Mouse (Mus musculus) kidney, embryonic 16.5 days (tissue): ENCODE results near the gene Inafm2. TPM values are rescaled to one million over a fixed set of nuclear protein-coding genes. Genes with fewer than 3 reads are reported as not detected.

Experiments
- ATAC-seq: fragments of 200-750 bp; cut with Nextera tagmentation; 2 replicates; pipeline ENCODE4 v1.8.0; 2017; ENCODE audit warnings: moderate TSS enrichment; ENCODE audit not compliant: low FRiP score, low TSS enrichment
- H3K27ac ChIP-seq: fragments of 300-500 bp; sonication (generic); 2 replicates; pipeline ENCODE4 v1.5.1; 2014; ENCODE audit warnings: low read length
- H3K27me3 ChIP-seq: fragments of 300-500 bp; sonication (generic); 2 replicates; pipeline ENCODE4 v1.6.1; 2014; ENCODE audit warnings: low read length, control low read depth, mixed read lengths; ENCODE audit not compliant: insufficient read depth
- H3K36me3 ChIP-seq: fragments of 300-500 bp; sonication (generic); 2 replicates; pipeline ENCODE4 v1.6.1; 2014; ENCODE audit warnings: low read length, control low read depth, mixed read lengths; ENCODE audit not compliant: insufficient read depth
- H3K4me1 ChIP-seq: fragments of 300-500 bp; sonication (generic); 2 replicates; pipeline ENCODE4 v1.6.1; 2014; ENCODE audit warnings: low read length, control low read depth, mixed read lengths; ENCODE audit not compliant: insufficient read depth
- H3K4me2 ChIP-seq: fragments of 300-500 bp; sonication (generic); replicated peaks from 2 replicates; pipeline ENCODE4 v1.6.1; 2014; ENCODE audit warnings: low read depth, low read length
- H3K4me3 ChIP-seq: fragments of 300-500 bp; sonication (generic); 2 replicates; pipeline ENCODE4 v1.5.1; 2014; ENCODE audit warnings: mild to moderate bottlenecking, low read length
- H3K9ac ChIP-seq: fragments of 300-500 bp; sonication (generic); replicated peaks from 2 replicates; pipeline ENCODE4 v1.6.1; 2014; ENCODE audit warnings: low read length
- H3K9me3 ChIP-seq: fragments of 300-500 bp; sonication (generic); 2 replicates; pipeline ENCODE4 v1.6.1; 2016; ENCODE audit warnings: low read length, control low read depth
- WGBS: fragments of 180-500 bp; shearing (Covaris S2); extraction: QIAGEN DNeasy Blood & Tissue Kit; methylation state at CpG from one replicate; pipeline ENCODE4 v1.1.7; 2014; 5-methylcytosine and 5-hydroxymethylcytosine counted together
- polyA plus RNA-seq: library from polyadenylated mRNA; unstranded; fragments of >200 nt; fragmentation: Nextera tagmentation; extraction: Ambion mirVana; gene quantifications from 2 replicates; pipeline ENCODE4 v1.2.1, GENCODE M21; 2015

Inafm2 gene
- polyA plus RNA-seq, 1 experiment from 2014 or later = 15.2 TPM

GRCm38 (mm10) chr2:118741183-118741582, 4.4 kb upstream of the Inafm2 start:
- 61% methylated on average over 9 of the region's 9 CpGs for WGBS

GRCm38 (mm10) chr2:118743261-118743943, 2.2 kb upstream of the Inafm2 start:
- Histone ChIP-seq H3K9me3 (no peaks in the 10 kb centered on the region), H3K36me3 (no peaks in the 10 kb centered on the region), H3K4me2 (no peak overlapping the region), H3K4me1 (peaks cover 17% of the 10 kb centered on the region), H3K27me3 (peaks cover 17% of the 10 kb centered on the region), H3K4me3 (no peak overlapping the region), H3K27ac (no peak overlapping the region), H3K9ac (no peak overlapping the region)
- no peak for ATAC-seq
- WGBS = 29% methylated on average over 8 of the region's 8 CpGs

More at GRCm38 (mm10) chr2:118741183-118741582, 4.4 kb upstream of the Inafm2 start:
- H3K9me3 ChIP-seq = no peaks in the 10 kb centered on the region
- no peak overlapping the region for H3K9ac ChIP-seq
- no peaks in the 10 kb centered on the region for H3K36me3 ChIP-seq
- peaks cover 9% of the 10 kb centered on the region; the same call in 1 of the 2 replicates for H3K4me1 ChIP-seq
- ATAC-seq = no peak
- H3K27ac ChIP-seq = no peak overlapping the region
- no peak overlapping the region for H3K4me3 ChIP-seq
- H3K27me3 ChIP-seq = peaks cover 17% of the 10 kb centered on the region
- H3K4me2 ChIP-seq = no peak overlapping the region

GRCm38 (mm10) chr2:118744621-118745020, 937 bp upstream of the Inafm2 start:
- H3K36me3 ChIP-seq = no peaks in the 10 kb centered on the region
- peaks cover 17% of the 10 kb centered on the region for H3K27me3 ChIP-seq
- H3K4me3 ChIP-seq = peak overlapping the region; percentile 77; the same call in 1 of the 2 replicates
- H3K9me3 ChIP-seq = no peaks in the 10 kb centered on the region
- H3K4me2 ChIP-seq = peak overlapping the region; percentile 94
- ATAC-seq = no peak
- 6% methylated on average over 7 of the region's 7 CpGs for WGBS
- peaks cover 17% of the 10 kb centered on the region for H3K4me1 ChIP-seq
- no peak overlapping the region for H3K27ac ChIP-seq
- peak overlapping the region; percentile 77 for H3K9ac ChIP-seq

- peak overlapping the region; percentile 77 for H3K4me3 ChIP-seq
- no peak overlapping the region for H3K27ac ChIP-seq
- peak overlapping the region; percentile 94 for H3K4me2 ChIP-seq
- no peaks in the 10 kb centered on the region for H3K9me3 ChIP-seq
- WGBS = under 1% methylated on average over 96 of the region's 113 CpGs
- peaks cover 17% of the 10 kb centered on the region for H3K4me1 ChIP-seq
- no peaks in the 10 kb centered on the region for H3K36me3 ChIP-seq
- ATAC-seq = peak; percentile 68
- H3K9ac ChIP-seq = peak overlapping the region; percentile 77
- H3K27me3 ChIP-seq = peaks cover 17% of the 10 kb centered on the region
These were observed 650 bp downstream of the Inafm2 start for GRCm38 (mm10) chr2:118745915-118746901.

- 31% methylated on average over 10 of the region's 10 CpGs for WGBS
- peak overlapping the region; percentile 94 for H3K4me2 ChIP-seq
- no peaks in the 10 kb centered on the region for H3K9me3 ChIP-seq
- peaks cover 17% of the 10 kb centered on the region for H3K27me3 ChIP-seq
- peak overlapping the region; percentile 77 for H3K4me3 ChIP-seq
- no peaks in the 10 kb centered on the region for H3K36me3 ChIP-seq
- no peak overlapping the region for H3K9ac ChIP-seq
- H3K27ac ChIP-seq = no peak overlapping the region
- ATAC-seq = no peak
- H3K4me1 ChIP-seq = peaks cover 24% of the 10 kb centered on the region
These were observed 1.9 kb downstream of the Inafm2 start for GRCm38 (mm10) chr2:118747301-118747960.

- WGBS = 65% methylated on average over 10 of the region's 10 CpGs
These were observed 3.9 kb downstream of the Inafm2 start for GRCm38 (mm10) chr2:118749341-118749884.

GRCm38 (mm10) chr2:118750476-118750875, 4.9 kb downstream of the Inafm2 start:
- no peak for ATAC-seq
- 82% methylated on average over 8 of the region's 8 CpGs for WGBS

More at GRCm38 (mm10) chr2:118749341-118749884, 3.9 kb downstream of the Inafm2 start:
- Histone ChIP-seq H3K9ac (no peak overlapping the region), H3K36me3 (no peaks in the 10 kb centered on the region), H3K27me3 (peaks cover 4% of the 10 kb centered on the region), H3K4me3 (no peak overlapping the region), H3K27ac (no peak overlapping the region), H3K9me3 (no peaks in the 10 kb centered on the region), H3K4me1 (peaks cover 24% of the 10 kb centered on the region), H3K4me2 (no peak overlapping the region)
- no peak for ATAC-seq

GRCm38 (mm10) chr2:118751896-118752791, 6.6 kb downstream of the Inafm2 start:
- H3K27me3 ChIP-seq = no peaks in the 10 kb centered on the region
- H3K4me3 ChIP-seq = no peak overlapping the region
- no peak overlapping the region for H3K9ac ChIP-seq
- H3K4me2 ChIP-seq = no peak overlapping the region
- ATAC-seq = no peak
- WGBS = 62% methylated on average over 16 of the region's 16 CpGs
- no peaks in the 10 kb centered on the region for H3K36me3 ChIP-seq
- H3K4me1 ChIP-seq = peaks cover 8% of the 10 kb centered on the region; the same call in 1 of the 2 replicates
- H3K27ac ChIP-seq = no peak overlapping the region
- no peaks in the 10 kb centered on the region for H3K9me3 ChIP-seq

More at GRCm38 (mm10) chr2:118750476-118750875, 4.9 kb downstream of the Inafm2 start:
- no peaks in the 10 kb centered on the region for H3K36me3 ChIP-seq
- no peak overlapping the region for H3K4me2 ChIP-seq
- H3K4me3 ChIP-seq = no peak overlapping the region
- no peaks in the 10 kb centered on the region for H3K27me3 ChIP-seq
- no peak overlapping the region for H3K9ac ChIP-seq
- H3K27ac ChIP-seq = no peak overlapping the region
- no peaks in the 10 kb centered on the region for H3K9me3 ChIP-seq
- peaks cover 14% of the 10 kb centered on the region; the same call in 1 of the 2 replicates for H3K4me1 ChIP-seq
